Mouse (Mus musculus) ES-Bruce4 (cell line): ENCODE results near the gene Katnal1. TPM values are rescaled to one million over a fixed set of nuclear protein-coding genes. Genes with fewer than 3 reads are reported as not detected.

Source experiments
- H3K27ac ChIP-seq: 2 replicates; pipeline ENCODE4 v1.5.1; 2012; ENCODE audit warnings: low read length, inconsistent platforms; ENCODE audit not compliant: insufficient read depth
- H3K27me3 ChIP-seq: 2 replicates; pipeline ENCODE4 v1.6.1; 2012; ENCODE audit warnings: mild to moderate bottlenecking, low read length, inconsistent platforms; ENCODE audit not compliant: control insufficient read depth, poor library complexity, insufficient read depth, severe bottlenecking
- H3K36me3 ChIP-seq: 2 replicates; pipeline ENCODE4 v1.6.1; 2012; ENCODE audit warnings: inconsistent platforms, mild to moderate bottlenecking, low read length, moderate library complexity; ENCODE audit not compliant: control insufficient read depth, poor library complexity, insufficient read depth, severe bottlenecking
- H3K4me1 ChIP-seq: one replicate; pipeline ENCODE4 v1.8.1; 2011; ENCODE audit warnings: low read length; ENCODE audit not compliant: control insufficient read depth, insufficient read depth
- H3K4me3 ChIP-seq: 2 replicates; pipeline ENCODE4 v1.5.1; 2011; ENCODE audit warnings: low read depth, mild to moderate bottlenecking, low read length
- H3K9ac ChIP-seq: 2 replicates; pipeline ENCODE4 v1.6.1; 2012; ENCODE audit warnings: low read depth, mild to moderate bottlenecking, inconsistent platforms; ENCODE audit not compliant: poor library complexity, severe bottlenecking
- H3K9me3 ChIP-seq: replicated peaks from 2 replicates; pipeline ENCODE4 v1.6.1; 2012; ENCODE audit warnings: mild to moderate bottlenecking, low read length, inconsistent platforms; ENCODE audit not compliant: control insufficient read depth, poor library complexity, insufficient read depth, severe bottlenecking
- CTCF ChIP-seq: IDR thresholded peaks from one replicate; pipeline ENCODE4 v1.8.1; 2011; ENCODE audit warnings: low read depth, low read length
- EP300 ChIP-seq: IDR thresholded peaks from 2 replicates; pipeline ENCODE4 v1.6.1; 2011; ENCODE audit warnings: low read depth, low read length; ENCODE audit not compliant: insufficient read depth
- POLR2A ChIP-seq: IDR thresholded peaks from one replicate; pipeline ENCODE4 v1.8.1; 2011; ENCODE audit warnings: low read length; ENCODE audit not compliant: insufficient read depth
- polyA plus RNA-seq: library from polyadenylated mRNA; stranded (reverse); fragments of >200 nt; gene quantifications from 2 replicates; pipeline ENCODE4 v1.2.4, GENCODE M21; 2011; ENCODE audit warnings: low read depth; ENCODE audit not compliant: missing spikeins, insufficient read depth, insufficient read length

Gene Katnal1
- polyA plus RNA-seq, 1 experiment: 10.5 TPM

GRCm38 (mm10) chr5:148906305-148906704 is 22.8 kb downstream of the Katnal1 start:
- no peaks in the 10 kb centered on the region for H3K27me3 ChIP-seq
- no peak overlapping the region for H3K9ac ChIP-seq
- H3K36me3 ChIP-seq: no peaks in the 10 kb centered on the region
- peaks cover 6% of the 10 kb centered on the region for H3K4me1 ChIP-seq
- H3K9me3 ChIP-seq: no peaks in the 10 kb centered on the region
- TF ChIP-seq POLR2A (no peak), CTCF (no peak), EP300 (no peak)
- H3K4me3 ChIP-seq: no peak overlapping the region
- H3K27ac ChIP-seq: no peak overlapping the region

GRCm38 (mm10) chr5:148904846-148905245 is 24.3 kb downstream of the Katnal1 start:
- Histone ChIP-seq H3K9me3 (no peaks in the 10 kb centered on the region), H3K36me3 (no peaks in the 10 kb centered on the region), H3K4me1 (peaks cover 6% of the 10 kb centered on the region), H3K4me3 (no peak overlapping the region), H3K27me3 (no peaks in the 10 kb centered on the region), H3K9ac (no peak overlapping the region), H3K27ac (no peak overlapping the region)
- peak; percentile 18 for TF ChIP-seq CTCF
- TF ChIP-seq POLR2A: no peak

- Histone ChIP-seq H3K4me3 (no peak overlapping the region), H3K9ac (no peak overlapping the region), H3K27me3 (no peaks in the 10 kb centered on the region), H3K9me3 (no peaks in the 10 kb centered on the region), H3K4me1 (no peaks in the 10 kb centered on the region), H3K36me3 (no peaks in the 10 kb centered on the region), H3K27ac (no peak overlapping the region)
- TF ChIP-seq CTCF (no peak), POLR2A (no peak), EP300 (no peak)
These were observed 29.8 kb downstream of the Katnal1 start for GRCm38 (mm10) chr5:148899361-148899760.

- Histone ChIP-seq H3K4me3 (no peak overlapping the region), H3K9me3 (no peaks in the 10 kb centered on the region), H3K27me3 (no peaks in the 10 kb centered on the region), H3K9ac (no peak overlapping the region), H3K36me3 (no peaks in the 10 kb centered on the region), H3K27ac (no peak overlapping the region), H3K4me1 (no peaks in the 10 kb centered on the region)
- TF ChIP-seq EP300 (no peak), CTCF (no peak), POLR2A (no peak)
These were observed 31.1 kb downstream of the Katnal1 start for GRCm38 (mm10) chr5:148897941-148898417.

GRCm38 (mm10) chr5:148897069-148897702 is 31.9 kb downstream of the Katnal1 start:
- Histone ChIP-seq H3K27ac (no peak overlapping the region), H3K27me3 (no peaks in the 10 kb centered on the region), H3K36me3 (no peaks in the 10 kb centered on the region), H3K4me3 (no peak overlapping the region), H3K9ac (no peak overlapping the region), H3K4me1 (no peaks in the 10 kb centered on the region), H3K9me3 (no peaks in the 10 kb centered on the region)
- TF ChIP-seq EP300 (no peak), POLR2A (no peak), CTCF (no peak)

- Histone ChIP-seq H3K27me3 (no peaks in the 10 kb centered on the region), H3K9me3 (no peaks in the 10 kb centered on the region), H3K9ac (no peak overlapping the region), H3K36me3 (no peaks in the 10 kb centered on the region), H3K4me1 (no peaks in the 10 kb centered on the region), H3K27ac (no peak overlapping the region), H3K4me3 (no peak overlapping the region)
- no peak for TF ChIP-seq POLR2A
- no peak for TF ChIP-seq EP300
- no peak for TF ChIP-seq CTCF
These were observed 32.6 kb downstream of the Katnal1 start for GRCm38 (mm10) chr5:148896515-148896914.
